Mouse (Mus musculus) gastrocnemius, postnatal 25 days (tissue): Measurements from ENCODE around the gene Hcar1. TPM values are rescaled to one million over a fixed set of nuclear protein-coding genes. Genes with fewer than 3 reads are reported as not detected.
A peak's percentile ranks its signal among the peaks of the same experiment; 100 is the strongest.

Experiments used
- DNase-seq: peaks from one replicate; pipeline ENCODE4 v3.0.0; 2022
- long read RNA-seq, 2 experiments: library from polyadenylated mRNA; stranded (forward); transcript quantifications; one replicate each; pipeline ENCODE4 v2.0.0; 2021
- total RNA-seq, 2 experiments: library from RNA; stranded (reverse); gene quantifications; 1 replicate in 1 of 2; 2 replicates in 1 of 2; pipeline ENCODE4 v1.2.3; 2021

The Hcar1 gene
- total RNA-seq, result 1 to 10 TPM in 1 of 2 experiments, under 1 TPM in 1; 0.18 to 1.2 TPM
- long read RNA-seq, experiment 1, result 0 reads
- long read RNA-seq, experiment 2, result 0 reads

DNA sequence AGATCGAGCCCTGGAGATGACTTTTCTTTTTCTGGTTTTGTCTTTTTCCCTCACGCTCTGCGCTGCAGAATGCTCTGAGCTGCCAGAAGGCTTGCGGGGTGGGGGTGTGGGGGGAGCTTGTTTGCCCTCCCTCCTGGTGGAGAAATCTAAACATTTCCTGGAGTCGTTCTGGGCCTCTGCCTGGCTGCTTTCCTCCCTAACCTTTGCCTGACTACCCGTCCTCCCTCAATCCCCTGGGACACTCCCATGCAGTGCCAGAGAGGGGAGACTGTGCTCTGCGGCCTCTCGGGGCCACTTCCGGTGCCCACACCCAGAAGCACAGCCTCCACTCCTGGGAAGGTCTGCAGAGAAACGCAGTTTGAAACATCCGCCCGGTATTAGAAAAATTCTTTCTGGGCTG, at the start of gene Hcar1:
Gene Hcar1 (minus strand): TSS at position 93 of the 400 bp plus-strand sequence.
- peak; percentile 22 for DNase-seq

DNA sequence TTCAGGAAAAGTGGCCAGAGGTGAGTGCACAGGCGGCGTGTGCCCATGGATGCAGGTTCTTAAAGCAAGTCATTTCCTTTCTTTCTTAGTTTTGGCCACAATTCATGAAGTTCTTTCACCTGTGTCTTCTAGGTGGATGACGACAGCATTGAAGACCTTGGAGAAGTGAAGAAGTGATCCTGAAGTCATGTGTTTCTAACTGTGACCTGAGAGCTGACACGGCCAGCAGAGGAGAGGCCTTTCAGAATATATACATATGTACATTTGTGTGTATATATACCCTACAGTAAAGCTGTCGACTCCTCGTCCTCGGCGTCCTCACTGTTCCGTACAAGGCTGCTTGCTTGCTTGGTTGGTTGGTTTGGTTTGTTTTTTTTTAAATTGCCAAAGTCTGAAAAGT, 47.3 kb upstream of the Hcar1 start, which contains the start of gene Gm43518:
Gene Gm43518 (plus strand): TSS at position 301 of the 400 bp plus-strand sequence.
- no peak for DNase-seq

DNA sequence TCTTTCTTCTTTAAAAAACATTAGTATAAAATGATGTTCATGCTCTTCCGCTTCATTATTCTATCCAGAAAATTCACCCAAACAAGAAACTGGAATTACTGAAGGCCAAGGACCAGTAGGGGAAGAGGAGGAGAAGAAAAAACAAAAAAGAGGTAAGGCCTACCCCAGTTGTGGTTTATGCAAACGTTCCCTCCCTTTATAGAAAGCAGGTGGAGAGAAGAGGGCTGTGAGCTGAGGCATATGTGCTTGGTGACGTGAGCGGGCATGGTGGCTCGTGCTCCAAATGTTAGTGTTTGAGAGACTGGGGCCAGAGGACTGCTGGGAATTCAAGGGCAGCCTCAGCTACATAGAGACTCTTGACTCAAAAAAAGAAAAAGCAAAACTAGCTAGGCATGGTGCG, 42.3 kb upstream of the Hcar1 start:
- no peak for DNase-seq

DNA sequence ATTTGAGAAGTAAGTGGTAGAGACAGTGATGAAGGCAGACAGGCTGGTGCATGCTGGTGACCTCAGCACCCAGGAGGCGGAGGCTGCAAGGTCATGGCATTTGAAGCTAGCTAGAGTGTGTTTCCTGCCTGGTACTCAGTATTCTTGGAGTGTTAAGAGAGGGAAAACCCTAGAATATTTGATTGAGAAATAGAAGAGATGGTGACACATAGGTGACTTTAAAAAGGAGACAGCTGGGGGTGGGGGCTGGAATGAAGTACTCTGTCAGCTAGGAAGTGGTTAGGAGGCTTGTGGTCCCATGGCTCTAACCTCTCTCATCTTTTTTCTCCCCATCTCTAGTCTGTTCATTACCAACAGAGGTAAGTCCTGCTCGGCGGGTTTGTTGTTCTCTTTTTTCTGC, 35.0 kb upstream of the Hcar1 start:
- no peak for DNase-seq

DNA sequence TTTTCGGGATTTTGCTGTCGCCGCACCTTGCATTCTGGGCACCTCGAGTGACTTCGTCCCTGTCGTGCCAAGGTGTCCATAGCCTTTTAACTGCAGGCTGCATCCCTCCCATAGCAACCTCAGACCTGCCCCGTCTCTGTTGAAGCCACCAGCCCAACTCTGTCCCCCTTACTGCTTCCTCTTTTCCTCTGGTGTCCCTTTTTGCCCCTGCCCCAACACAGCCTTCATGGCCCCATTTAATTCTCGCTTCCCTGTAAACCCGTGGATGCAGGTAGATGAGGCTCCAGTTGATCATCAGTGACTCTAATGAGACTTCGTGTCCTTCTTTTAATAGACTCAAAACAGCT, 27.8 kb upstream of the Hcar1 start:
- DNase-seq, result no peak

DNA sequence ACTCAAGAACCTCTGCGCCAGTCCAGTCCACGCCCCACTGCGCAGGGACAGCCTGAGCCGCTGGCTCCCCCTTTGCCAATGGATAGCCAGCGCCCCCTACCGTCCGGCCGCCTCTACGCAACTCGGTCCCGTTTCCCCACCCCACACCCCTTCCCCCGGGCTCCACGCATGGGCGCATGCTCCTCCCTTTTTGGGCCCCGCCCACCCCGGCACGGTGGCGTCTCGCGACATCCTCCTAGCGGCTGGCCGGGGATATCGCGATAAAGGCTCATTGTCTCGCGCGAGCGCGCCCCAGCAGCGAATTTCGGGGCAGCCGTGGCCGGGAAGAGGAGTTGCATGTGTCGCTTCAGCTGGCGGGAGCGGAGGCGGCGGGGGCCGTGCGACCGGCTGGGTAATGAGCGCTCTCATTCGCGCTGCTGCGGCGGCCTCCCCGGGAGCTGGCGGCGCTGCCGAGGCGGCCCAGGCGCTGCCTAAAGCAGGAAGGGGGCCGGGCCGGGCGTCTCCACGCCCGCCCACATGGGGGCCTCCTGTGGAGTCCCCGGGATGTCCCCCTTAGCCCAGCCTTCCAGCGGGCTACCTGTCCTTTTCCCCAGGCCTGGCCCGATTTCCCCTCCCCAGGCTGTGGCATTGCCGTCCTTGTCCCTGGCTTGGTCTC, 27.3 kb upstream of the Hcar1 start, which contains the start of gene Denr:
Gene Denr (plus strand): TSS at position 200 of the 655 bp plus-strand sequence.
- DNase-seq, result peak; percentile 99

DNA sequence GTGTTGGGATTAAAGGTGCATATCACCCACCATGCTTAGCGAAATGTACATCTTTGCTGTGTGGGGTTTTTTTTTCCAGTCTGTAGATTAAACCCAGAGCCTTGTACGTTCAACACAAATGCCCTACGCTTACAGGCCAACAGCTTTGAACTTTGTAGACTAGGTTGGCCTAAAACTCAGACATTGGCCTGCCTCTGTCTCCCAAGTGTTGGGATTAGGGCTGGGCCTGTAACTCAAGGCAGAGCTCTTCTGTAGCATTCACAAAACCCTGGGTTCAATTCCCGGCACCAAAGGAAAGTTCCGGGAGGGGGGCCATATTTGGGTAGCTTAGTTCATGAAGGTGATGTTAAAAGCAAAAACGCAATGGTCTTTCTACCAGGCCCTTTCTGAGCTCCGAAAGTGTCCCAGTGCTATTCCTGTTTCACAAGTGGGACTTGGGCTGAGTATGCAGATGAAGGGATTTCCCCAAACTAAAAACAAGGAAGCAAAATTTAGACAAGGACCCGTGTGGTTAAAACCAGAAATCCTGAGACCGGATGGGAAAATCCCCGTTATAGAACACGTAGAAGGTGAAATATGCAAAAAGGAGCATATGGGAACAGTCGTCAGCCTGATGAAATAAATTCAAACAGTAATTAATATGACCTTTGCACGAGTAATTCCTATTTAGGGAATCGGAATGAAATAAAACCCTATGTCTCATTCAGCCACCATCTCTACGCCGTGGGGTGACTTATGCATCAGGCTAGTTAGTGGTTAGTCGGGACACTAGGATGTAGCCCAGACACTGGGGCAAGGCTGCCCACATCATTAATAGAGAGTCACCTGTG, 26.5 kb upstream of the Hcar1 start:
- no peak for DNase-seq

DNA sequence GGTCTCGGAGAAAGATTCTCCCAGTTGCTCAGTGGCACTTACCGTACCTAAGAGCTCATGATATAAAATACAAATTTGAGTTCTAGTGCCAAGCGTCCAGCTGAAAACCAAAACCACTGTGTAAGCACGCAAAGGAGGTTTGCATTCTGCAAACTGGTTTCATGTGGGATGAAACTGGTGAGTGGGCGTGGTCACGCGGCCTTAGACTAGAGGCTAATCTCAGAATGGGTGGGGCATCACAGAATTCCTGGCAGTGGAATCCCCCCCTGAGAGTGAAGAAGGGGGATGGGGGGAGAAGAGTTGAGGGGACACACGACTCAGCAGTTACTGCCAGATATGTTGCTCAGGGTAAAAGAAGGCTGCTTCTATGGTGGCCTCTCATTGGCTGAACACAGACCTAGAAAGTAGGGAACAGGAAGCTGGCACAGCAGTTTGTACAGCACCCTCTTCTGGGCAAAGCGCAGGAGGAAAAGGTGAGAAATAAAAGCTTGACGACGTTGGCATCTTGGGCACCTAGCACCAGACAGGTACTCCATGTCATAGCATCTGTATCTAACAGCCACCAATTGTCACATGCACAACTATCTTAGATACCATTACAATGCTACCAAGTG, 24.3 kb upstream of the Hcar1 start:
- no peak for DNase-seq

DNA sequence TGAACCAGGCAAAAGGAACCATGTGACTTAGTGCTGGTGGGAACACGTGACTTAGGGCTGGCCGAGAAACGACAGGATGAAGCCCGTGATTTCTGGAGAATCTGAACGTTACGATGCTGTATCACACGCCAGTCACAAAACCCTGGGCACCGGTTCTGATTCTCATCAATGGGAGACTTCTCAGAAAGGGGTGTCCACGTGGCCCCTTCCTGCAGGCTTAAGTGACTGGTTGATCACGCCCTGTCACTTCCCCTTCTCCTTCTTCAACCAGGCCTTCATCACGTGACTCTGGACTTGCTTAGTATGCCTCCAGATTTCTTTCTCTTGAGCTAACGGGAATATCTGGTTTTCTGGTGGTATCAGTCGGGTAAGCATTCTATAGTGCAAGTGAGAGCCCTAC, 17.5 kb upstream of the Hcar1 start:
- DNase-seq, result no peak

DNA sequence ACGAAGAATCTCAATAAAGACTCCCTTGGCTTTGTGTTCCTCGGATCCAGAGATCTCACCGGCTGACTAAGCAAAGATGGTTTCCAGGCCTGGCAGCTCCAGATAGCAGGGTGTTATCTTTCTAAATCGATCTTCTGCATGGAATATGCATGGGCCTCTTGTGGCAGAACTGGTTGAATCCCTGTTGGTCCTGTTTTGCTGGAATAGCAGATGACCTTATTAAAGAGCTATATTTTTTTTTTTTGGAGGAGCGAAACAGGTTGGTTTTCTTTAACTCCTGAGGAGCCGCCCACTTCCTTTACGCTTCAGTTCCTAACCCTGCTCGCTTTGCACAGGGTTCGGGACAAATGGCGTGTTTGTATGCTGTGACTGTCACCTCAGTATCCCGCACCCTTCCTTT, 16.6 kb upstream of the Hcar1 start:
- no peak for DNase-seq

DNA sequence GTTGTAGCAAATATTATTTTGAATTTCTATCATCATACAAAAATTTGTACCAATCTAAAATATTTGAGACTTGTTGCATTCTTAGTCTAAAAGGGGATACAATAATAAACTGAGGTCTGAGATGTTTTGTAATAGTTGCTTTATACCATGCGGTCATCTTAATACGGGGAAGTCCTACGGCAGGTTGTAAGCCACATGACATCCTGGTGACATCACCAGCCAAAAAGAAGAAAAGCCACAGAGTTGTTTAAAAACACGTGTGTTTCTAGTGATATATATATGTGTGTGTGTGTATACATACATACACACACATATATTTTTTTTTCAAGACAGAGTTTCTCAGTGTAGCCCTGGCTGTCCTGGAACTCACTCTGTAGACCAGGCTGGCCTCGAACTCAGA, 13.7 kb upstream of the Hcar1 start:
- DNase-seq, result no peak

DNA sequence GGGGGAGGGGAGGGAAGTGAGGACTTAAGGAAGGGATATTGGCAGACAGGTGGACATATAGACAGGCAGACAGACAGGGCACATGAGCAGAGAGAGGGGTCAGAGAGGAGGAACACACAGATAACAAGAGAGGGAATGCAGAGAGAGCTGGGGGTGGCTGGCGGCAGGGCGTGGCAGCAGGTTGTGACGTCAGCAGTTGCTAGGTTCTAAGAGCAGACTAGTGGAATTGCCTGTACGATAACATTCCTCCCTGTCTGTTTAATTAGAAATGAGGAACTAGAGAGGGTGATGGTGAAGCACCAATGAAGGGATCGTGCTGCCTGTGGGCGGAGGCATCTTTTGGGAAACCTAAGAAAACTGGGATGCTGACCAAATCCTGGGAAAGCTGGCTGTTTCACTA, 11.8 kb upstream of the Hcar1 start:
- DNase-seq, result no peak

DNA sequence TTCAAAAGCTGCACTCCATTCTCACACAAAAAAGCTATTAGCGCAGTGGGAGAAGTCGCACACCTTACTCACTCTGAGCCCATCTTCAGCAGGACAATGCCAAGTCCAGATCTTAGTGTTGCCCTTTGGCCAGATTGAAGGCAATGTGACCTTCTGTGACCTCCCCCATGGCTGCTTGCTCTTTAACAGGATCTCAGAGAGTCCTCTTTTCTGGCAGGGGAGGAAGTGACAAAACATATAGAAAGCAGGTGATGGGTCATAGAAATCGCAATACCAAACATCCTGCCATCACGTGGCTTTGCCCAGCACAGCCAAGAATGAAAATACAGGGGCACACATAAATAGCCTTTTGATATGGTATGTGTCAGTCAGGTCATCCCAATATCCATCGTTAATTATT, 11.2 kb upstream of the Hcar1 start:
- DNase-seq, result no peak

DNA sequence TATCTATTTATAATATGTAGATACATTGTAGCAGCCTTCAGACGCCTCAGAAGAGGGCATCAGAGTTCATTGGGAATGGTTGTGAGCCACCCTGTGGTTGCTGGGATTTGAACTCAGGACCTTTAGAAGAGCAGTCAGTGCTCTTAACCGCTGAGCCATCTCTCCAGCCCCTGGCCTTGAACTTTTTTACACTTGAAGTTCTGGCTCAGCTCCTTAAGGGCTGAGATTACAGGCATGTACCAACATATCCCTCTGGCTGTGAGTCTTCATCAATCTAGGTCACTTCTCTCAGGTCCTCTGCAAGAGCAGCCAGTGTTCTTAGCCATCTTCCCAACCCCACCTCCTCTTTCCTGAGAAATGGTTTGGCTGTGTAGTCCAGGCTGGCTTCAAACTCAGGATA, 10.5 kb upstream of the Hcar1 start:
- DNase-seq, result no peak

DNA sequence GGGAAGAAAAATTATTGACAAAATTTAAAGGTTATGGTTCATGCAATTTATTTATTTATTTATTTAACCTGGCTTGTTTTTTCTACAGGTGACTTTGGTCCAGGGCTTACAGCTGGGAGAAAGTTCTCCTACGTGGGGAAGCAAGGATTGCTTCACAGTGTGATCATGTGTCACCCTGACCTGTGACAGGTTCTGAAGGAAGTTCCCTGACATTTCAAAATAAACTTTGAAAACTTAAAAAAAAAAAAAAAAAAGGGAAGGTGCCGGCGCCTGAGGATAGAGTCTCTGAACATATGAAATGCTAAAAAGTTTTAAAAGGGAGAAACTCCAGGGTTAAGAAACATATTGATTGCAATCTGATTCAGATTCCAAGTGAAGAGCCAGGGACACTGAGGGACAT, 6.5 kb upstream of the Hcar1 start:
- no peak for DNase-seq

DNA sequence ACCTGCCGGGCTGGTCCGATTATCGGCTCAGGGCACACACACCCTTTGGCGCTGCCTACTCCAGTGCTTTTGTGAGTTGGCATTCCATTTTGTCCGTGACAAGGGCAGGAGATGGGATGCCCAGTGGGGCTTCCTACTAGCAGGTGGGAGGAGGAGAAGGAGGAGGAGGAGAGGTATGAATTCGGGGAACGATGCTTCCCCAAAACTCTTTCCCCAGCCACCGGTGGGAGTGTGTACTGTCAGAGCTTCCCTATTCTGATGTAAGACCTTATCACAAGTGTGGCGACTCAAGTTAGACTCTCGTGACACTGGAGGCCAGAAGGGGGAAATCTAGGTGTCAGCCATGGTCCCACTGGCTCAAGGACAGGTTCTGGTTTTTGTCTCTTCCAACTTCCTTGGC, 4.5 kb upstream of the Hcar1 start:
- DNase-seq, result no peak

DNA sequence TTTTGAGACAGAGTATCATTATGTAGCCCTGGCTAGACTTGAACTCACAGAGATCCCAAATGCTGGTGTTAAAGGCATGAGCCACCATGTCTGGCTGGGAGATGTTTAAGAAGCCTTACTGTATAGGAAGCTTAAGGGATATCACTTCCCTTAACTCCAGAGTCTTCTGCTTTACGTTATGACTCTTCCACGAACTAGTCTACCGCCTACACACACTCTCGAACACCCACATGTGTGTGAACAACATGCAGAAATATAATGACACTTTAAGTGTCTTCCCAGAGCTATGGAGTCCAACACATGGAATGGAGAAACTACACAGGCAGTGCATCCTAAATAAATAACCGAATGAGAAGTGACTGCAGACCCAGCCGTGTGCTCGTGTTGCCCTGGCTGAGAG, 4.1 kb upstream of the Hcar1 start:
- no peak for DNase-seq

DNA sequence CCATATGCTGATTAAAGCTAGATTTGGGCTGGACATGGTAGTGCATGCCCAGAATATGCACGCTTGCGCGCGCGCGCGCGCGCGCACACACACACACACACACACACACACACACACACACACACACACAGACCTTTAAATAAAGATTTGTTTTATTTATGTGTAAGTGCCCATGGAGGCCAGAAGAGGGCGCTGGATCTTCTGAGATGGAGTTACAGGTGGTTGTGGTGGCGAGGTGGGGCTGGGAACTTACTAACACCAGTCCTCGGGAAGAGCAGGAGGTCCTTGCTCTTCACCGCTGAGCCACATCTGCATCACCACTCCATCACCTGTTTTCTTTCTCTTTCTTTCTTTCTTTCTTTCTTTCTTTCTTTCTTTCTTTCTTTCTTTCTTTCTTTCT, 958 bp upstream of the Hcar1 start:
- no peak for DNase-seq

DNA sequence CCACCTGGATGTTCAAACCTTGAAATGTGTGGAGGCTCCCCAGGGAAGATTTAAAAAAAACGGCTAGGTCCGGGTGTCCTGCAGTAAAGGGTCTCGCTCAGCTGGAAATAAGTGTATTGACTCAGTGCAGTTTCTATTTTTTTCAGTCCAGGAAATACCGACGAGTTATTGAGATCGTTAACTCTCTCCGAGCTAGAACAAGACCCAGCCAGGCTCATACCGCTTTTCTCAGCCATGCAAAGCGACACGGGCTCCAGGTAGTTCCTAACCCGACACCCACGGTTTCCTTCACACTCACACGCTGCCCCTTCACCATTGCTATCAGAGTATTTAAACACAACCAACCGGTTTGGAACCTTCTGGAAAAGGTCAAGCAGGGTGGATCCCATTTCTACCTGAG, 1.8 kb downstream of the Hcar1 start:
- no peak for DNase-seq

DNA sequence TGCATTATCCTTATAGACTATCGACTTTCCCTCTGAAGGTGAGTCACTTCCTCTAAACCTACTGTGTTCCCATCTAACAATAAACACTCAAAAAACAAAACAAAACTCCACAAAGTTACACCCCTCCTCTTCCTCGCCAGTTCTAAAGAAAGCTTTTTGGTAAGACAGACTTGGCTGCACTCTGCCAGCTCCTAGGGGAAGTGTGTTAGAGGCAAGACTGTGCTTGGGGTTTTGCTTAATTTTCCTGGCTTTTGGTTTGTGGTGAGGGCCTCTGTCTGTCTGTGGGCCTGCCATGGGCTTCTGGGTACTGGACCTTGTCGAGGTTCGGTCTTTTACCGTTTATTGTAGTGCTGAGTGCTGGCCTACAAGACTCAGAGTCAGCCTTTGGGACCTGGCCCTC, 5.6 kb downstream of the Hcar1 start:
- DNase-seq, result no peak

DNA sequence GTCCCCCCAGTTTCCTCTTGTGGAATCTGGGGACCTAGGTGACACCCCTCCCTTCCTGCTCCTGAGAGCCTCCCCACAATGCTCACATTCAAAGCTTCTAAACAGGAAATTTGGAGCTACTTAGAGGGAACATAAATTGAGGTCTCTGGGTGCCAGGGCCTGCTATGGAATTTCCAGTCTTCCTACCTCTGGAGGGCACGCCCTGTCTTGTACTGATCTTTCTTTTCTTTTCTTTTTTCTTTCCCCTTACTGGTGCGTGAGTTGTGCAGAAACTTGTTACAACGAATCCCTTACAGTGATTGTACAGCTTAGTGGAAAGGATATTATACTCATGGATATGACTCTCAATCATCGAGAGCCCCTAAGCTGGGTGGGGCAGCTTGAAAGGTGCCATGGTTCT, 10.2 kb downstream of the Hcar1 start:
- DNase-seq, result no peak

DNA sequence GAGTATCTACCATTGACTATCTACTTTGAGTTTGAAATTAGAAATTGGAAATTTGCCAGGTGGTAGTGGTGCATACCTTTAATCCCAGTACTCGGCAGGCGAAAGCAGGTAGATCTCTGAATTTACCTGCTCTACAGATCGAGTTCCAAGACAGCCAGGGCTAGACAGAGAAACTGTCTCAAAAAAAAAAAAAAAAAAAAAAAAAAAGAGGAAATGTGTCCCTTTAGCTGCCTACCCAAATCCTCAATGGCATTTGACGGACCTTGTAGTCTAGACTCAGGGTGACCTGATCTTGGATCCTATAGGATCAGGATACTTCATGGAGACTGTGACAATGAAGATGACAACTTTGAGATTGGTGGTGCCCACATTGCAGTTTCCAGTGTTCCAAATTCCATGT, 13.4 kb downstream of the Hcar1 start:
- DNase-seq, result no peak

DNA sequence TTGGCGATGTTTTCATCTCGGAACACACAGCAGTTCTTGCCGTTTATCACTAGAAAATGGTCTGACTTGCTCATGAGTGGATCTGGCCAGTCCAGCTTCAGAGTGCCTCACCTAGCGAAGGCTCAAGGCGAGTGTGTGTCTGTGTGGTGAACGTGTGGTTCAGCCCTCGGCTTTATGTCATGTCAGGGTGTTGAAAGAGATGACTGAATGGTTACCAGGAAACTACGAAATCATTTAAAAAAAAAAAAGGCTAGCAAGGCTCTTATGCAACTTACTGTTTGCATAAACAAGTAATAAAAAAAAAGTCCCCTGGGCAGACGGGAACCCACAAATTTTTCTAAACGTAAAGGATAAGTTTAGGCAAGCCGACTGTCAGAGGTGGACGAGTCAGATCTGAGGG, 14.5 kb downstream of the Hcar1 start, which contains the start of gene Hcar2:
Gene Hcar2 (minus strand): TSS at position 135 of the 400 bp plus-strand sequence.
- DNase-seq, result no peak
